Mouse (Mus musculus) CD8-positive naive resting alpha-beta T cell, adult 2 months (primary cell): ENCODE data around the gene Krt86.
A peak's percentile ranks its signal among the peaks of the same experiment; 100 is the strongest.

Source experiments
- DNase-seq, 2 experiments: peaks; one replicate each; pipeline ENCODE4 v3.0.0; 2022; ENCODE audit warnings: low read depth in 2 of 2, low spot score in 2 of 2

Krt86 gene

DNA sequence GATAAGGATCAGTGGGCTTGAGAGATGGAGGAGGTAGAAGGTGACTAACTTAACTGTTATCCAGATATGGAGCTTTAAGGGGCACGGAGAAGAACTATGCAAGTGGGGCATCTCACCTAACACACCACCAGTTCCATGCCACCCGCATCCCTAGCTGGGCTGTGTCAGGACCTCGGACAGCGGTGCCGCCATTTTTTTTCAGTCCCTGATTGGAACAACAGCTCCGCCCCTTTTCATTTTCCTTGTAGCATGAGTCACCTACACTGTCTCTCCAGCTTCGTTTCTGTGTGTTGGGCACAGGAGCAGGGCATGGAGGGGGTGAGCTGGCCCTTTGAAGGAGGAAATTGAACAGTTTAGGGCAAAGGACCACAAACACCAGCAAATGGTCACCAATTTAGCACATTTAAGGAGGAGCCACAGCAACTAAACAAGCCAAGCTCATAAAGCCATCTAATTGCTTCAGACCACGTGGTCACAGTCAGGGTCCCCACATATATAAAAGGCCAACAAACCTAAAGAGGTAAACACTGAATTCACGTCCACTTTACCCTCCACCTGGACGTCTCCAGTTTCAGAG is at the start of gene Krt86:
Gene Krt86, plus strand, starts transcription at position 527 of the 577 bp plus-strand sequence.
- no peak for DNase-seq

DNA sequence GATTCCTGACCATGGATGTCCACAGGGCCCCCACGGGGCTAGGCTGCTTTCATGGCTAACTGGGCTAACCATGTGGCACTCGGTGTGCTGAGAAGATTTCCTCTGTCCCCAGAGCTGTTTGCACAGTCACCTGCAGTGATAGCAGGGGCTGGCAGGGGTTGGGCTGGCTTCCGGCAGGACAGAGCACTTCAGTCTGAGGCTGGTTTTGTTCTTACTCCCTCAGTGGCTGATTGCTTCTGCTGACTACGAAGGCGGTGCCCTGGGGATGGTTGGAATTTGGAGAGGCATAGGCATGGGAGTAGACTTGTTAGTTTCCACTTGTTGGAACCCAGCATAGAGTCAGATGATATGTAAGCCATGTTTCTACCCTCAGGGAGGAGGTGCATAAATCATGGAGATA is 48.4 kb upstream of the Krt86 start:
- no peak for DNase-seq

DNA sequence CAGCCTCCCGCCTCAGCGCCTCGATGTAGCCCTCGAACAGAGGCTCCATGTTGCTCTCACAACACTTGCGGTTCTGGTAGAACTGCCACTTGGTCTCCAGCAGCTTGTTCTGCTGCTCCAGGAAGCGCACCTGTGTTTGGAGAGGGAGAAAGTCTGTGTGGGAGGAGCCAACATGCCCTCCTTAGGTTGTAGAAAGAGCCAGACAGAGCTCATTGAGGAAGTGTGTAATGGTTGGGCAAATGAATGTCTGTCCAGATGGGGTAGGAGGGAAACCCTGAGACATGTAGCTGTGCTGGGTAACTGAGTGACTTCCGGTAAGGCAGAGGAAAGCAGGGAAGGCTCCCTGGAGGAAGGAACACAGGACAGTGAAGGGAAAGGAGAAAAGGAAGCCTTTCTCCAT is 36.7 kb upstream of the Krt86 start:
- DNase-seq: no peak

DNA sequence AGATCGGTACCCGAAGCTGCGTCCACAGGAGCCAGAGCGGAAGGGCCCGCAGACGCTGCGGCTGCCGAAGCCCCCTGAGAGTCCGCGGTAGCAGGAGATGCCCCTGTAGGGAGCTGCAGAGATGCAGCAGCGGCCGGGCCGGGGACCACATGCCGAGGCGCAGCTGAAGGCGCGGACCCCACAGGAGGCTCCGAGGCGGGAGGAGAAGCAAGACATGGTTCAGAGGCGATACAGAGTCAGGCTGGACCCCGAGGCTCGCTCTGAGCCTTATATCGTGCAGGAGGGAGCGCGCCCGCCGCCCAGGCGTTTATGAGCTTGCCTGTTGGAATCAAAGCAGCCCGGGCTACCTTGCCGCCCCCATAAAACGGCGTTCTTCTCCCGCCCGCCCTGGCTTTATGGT is 34.7 kb upstream of the Krt86 start, which contains the start of gene Krt87:
Gene Krt87, minus strand, starts transcription at position 250 of the 400 bp plus-strand sequence.
- DNase-seq: no peak

DNA sequence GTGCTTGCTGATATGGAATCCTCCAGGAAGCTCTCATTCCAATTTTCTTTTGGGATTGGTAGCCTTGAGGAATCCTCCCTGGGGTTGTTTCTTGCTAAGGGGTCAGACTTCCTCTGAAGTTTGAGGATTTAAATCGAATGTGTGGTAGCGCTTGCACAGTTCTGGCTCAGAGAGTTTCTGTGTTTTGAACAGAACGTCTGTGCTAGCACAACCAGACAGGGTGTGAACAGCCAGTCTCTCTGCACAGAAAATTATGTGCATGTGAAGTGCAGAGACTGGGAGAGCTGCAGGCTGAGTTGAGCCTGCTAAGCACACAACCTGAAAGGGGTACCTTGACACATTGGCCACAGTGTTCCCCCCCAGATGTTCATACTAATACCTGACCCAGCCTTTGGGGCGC is 32.4 kb upstream of the Krt86 start:
- no peak for DNase-seq

DNA sequence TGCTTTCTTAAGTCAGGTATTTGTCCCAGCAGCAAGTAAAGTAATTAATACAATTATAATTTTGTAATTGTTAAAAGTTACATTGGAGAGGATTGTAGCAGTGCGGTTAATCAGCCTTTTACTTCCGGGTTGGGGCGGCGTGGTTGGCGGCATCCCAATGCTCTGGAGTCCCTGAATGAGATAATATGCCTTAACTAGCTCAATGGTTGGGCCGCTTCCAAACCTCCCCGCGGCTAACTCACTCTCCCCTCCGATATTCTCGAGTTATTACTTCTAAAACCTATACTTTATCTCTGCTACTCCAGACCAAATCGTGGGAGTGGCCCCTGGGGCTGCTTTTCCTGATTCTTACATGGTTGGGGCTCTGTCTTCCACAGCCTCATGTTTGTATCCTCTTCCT is 26.7 kb upstream of the Krt86 start:
- no peak for DNase-seq

DNA sequence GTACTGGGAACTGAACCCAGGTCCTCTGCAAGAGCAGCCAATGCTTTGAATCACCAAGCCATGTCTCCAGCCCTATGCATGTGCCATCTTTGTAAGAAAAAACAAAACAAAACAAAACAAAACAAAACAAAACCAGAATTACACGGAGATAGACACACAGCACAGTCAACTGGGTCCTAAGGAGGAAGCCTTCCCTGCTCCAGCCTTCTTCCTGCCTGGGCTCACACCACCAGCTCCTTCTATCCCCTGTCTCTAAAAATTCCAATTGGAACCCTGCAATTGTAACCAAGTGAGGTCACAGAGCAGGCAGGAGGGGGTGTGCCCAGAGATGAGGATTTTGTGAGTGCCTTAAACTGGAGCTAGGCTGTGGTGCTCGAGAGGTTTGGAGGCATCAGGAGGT is 25.8 kb upstream of the Krt86 start, which contains the start of gene Krt88:
Gene Krt88, plus strand, starts transcription at position 301 of the 400 bp plus-strand sequence.
- no peak for DNase-seq

DNA sequence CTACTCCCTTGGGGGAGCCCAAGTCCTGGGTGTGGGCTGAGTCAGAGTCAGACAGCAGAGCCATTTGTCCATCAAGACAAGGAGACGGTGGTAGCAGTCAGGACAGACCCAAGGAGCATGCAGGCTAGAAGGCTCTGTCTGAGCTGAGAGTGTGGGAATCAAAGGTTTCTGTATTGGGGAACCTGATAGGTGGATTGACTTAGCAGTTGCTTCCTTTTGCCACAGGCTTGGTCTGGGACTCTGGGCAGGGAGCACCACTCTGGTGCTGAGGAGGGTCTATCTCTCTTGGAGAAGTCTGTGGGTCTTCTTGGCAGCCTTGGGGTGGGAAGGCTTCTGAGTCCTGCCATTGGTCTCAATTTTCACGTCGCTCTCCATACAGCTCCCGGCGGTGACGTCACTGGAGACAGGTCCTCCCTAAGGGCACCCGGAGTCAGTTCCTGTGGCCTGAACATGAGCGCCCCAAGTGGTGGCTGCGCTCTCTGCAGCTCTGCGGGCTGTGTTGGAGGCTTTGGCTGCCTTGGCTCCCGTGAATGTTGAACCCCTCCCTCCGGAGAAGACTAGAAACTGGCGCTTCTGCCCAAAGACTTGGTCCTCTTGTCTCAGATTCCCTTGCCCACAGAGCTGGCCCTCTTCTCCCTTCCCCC is 20.1 kb upstream of the Krt86 start:
- DNase-seq: peak in 1 of 2 experiments; percentile 5

DNA sequence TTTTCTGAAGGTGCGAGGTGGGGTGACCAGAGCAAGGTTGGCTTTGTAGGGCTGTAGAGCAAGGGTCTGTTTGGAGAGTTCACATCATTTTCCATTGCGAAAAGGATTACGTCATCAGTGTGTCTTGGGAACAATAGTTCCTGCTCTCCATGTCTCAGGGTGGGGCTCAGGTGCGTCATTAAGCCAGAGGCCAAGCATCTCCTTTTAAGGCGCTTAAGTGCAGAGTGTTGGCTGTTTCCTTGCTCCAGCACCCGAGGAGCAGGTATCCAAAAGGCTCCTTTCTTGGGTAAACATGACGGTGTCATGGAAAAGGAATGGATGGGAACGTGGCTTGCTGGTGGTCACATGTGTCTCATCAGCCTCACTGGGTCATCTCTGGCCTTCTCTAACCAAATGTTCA is 18.5 kb upstream of the Krt86 start:
- DNase-seq: no peak

DNA sequence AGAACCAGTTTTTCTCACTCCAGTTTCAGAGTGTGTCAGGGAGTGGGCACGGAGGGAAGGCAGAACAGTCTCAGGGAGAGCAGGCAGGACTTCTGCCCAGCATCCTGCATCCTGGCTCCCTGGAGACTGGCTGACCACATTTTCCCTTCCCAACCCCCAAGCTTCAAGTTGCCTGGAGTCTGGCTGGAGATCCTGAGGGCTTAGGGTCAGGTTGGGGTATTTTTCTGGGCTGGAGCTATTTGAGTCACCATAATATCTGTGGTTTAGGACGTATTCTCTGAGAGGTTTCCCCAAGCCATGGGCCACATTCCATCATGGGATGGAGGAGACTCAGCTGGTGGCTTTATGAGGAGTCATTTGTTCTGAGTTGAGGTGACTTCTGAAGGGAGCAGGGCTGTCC is 18.0 kb upstream of the Krt86 start:
- no peak for DNase-seq

DNA sequence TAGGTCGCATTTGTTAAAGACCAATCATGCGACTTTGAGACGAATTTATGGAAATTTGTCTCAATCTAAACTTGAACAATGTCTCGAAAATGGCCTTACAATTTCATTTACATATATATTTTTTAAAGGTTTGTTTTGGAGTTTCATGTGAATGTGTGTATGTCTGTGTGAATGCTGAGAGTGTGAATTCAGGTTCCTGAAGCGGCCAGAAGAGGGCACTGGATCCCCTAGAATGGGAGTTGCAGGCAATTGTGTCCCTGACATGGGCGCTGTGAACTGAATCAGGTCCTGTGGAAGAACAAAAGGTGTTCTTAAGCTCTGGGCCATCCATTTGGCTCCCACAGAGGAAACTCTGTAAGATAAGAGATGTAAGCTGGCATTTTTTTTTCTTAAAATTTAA is 17.4 kb upstream of the Krt86 start:
- no peak for DNase-seq

DNA sequence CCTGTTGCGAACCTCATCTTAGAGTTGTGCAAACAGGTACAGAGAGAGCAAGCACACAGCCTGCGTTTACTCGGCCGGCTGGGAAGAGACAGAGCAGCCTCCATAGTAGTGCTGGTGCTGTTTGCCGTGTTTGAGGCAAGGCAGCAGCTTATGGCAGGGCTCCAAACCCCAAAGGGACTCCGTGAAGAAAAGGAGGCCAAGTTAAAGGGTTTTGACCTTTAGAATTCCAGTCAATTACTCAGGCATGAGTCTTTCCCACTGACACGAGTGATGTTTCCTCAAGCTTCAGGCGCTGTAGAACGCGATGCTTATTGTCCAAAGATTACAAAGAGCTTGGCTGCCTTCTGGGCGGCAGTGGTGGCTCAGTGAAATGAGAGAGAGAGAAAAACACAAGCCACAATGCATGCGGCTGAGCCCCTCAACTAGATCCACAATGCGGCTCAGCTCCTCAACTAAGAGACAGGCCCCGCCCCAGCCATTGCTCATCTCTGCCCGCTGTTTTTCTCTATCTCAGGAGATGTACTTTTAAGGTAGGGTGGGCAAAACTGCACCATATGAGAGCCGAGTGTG is 14.8 kb upstream of the Krt86 start:
- DNase-seq: no peak

DNA sequence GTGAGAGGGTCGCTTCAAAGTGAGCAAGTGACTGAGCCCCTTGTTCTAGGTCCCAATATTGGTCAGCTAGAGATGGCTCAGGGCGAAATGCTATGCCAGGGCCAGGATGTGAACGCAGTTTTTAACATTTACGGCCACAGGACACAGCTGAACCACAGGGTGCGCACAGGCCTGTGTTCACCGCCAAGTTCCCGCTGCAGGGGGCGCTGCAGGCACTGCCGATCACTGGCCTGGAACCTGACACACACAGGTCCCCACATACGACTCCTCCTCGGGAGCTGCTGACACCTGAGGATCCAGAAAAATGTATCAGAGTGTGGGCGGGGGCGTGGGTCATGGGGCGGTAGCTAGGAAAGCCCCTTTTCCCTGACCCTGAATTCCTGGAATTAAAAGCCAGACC is 14.0 kb upstream of the Krt86 start:
- no peak for DNase-seq

DNA sequence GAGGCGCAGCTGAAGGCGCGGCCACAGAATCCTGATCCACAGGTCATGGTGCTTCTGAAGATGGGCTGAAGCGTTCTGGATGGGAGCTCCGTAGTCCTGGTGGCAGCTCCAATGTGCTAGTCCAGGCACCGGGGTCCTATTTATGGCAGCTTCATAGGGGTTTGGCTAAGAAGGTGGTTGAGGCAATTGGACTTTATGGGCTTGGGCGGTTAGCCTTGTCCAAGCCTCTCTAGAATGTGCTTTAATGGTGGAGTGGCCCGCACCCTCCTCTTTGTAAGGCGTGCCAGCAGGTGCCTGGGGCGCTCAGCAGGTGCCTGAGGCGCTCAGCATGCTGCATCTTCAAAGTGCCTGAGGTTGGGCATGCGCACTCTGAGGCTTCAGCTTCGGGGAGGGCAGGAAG is 9.6 kb upstream of the Krt86 start, which contains the start of gene Krt81:
Gene Krt81, minus strand, starts transcription at position 101 of the 400 bp plus-strand sequence.
- no peak for DNase-seq

DNA sequence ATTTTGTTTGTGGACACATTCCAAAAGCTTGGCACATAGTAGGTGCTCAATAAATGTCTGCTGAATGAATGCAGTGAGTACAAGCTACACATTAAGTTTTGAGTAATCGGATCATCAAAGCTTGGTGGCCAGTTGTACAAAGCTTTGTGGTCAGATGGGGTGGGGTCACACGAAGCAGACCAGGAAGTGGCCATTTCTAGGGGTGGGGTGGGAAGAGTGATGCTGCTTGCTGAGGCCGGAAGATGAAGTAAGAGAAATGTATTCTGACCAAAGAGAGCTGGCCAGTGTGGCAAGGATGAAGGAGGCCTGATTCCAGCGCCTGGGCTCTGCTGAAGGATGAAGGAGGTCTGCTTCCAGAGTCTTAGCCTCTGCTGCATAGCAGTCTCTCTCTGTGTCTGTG is 4.2 kb upstream of the Krt86 start:
- no peak for DNase-seq

DNA sequence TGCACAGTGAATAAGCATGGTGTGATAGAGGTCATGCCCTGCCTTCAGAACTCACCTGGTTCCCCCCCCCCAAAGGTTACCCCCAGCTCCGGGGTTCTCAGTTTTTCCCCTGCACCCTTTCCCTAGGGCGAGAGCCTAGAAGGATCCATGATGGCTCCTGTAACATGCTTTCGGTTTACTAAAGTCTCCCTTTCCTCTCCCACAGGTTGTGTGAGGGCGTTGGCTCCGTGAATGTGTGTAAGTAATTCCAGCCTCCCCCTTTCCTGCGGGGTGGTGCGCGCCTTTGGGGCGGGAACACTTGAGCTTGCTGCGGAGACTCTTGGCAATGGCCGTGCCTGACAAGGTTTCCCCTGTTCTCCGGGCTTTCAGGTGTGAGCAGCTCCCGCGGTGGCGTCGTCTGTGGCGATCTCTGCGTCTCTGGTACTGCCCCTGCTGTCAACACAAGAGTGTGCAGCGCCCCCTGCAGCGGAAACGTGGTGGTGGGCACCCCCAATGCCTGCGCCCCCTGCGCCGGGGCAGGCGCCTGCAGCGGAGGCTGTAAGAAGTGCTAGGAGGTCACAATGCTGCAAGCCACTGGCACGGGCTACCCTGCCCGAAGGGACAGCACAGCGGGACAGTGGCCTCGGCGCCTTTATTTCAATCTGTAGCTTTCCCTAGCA is 5.9 kb downstream of the Krt86 start:
- peak; percentile 40 to 49 for DNase-seq

DNA sequence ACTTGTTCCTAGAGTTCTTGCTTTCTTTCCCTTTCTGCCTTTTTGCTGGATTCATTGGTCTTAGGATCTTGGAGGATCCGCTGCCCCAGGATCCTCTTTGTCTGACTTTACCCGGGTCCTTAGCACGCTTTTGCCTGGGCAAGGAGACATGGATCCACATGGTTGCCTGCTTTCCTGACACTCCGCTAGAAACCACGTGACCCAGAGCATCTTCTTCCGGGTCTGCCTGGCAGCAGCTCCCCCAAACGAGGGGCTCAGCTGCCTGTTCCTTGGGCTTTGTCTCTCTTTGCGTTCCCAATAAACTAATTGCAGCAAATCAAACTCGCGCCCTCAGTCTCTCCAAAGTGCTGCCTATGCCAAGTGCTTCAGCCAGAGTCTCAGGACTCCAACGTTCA is 6.4 kb downstream of the Krt86 start:
- no peak for DNase-seq

DNA sequence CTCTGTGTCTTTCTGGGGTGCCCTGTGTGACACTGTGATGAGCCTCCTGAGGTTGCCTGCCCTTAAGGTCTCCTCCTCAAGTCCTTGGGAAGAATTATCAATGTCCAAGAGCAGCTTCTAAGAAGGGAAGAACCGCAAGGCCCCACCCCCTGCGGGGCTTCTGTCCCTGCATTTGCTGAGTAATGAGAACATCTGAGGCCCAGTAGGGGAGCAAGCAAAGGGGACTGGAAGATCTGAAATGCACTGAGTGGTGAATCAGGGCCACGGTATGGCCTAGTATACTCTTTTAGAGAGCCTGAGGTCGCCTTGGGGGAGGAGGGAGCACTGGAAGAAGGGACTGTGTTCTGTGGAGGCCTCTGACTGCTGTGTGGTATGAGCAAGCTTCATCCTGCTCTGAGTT is 8.8 kb downstream of the Krt86 start:
- DNase-seq: no peak

DNA sequence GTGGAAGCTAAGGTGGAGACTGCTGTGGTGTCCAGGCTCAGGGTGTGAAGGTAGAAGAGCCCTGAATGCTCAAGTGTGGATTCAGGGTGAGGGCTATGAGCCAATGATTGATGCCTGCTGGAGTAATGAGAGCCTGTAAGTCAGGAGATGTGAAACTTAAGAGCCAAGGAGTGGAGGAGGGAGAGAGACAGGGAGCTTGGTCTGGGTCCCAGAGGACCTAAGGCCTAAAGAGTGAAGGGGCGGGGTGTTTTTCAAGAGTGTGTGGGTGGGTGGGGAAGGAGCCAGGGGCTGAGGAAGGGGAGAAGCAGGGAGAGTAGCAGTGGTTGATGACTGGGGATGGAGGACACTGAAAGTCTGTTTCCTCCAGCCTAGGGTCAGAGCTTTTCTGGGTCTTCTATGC is 10.4 kb downstream of the Krt86 start:
- no peak for DNase-seq

DNA sequence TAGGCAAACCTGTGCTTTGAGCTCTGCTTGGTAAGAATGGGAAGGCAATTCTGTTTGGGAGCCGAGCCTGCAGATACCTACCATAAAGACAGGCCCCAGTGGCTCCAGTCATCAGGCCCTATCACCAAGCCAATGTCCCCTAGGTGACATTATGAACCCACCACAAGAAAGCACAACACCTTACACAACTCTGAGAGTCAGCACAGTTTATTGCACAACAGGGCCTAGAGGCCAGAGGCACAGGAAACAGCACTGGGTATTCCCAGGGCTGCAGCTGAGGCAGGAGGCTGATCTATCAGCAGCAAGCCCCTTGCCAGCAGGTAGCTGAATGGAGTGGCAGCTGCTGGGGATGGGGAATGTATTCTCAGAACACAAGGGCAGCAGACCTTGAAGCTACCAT is 11.7 kb downstream of the Krt86 start:
- DNase-seq: no peak

DNA sequence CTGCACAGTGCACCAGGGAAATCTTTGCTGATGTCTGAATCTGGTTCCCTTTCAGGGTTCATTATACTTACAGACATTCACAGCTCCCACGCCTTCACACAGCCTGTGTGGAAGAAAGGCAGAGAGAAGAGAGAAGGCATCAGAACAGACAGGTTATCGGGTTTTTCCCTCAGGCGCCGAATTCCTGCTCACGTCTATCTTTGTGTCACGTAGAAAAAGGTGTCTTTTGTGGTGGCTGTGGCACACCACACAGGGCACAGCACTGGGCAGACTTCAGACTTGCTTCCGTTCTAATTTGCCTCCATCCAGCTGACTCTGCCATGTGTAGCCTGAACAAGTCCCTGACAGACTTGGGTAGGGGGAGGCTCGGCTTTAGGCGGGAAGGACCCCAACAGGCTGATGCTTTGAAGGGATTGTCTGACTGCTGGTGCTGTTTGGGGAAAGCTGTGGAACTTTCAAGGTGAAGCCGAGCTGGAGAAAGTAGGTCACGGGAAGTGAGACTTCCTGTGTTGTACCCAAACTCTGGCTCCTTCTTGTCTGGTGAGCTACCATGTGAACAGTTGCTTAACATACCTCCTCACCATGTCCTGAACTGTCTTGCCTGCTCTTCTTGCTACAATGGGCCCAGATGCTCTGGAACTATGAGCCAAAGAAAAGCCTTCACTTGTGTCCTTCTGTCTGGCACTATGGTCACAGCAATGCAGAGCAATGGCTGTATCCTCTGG is 12.8 kb downstream of the Krt86 start:
- DNase-seq: no peak

DNA sequence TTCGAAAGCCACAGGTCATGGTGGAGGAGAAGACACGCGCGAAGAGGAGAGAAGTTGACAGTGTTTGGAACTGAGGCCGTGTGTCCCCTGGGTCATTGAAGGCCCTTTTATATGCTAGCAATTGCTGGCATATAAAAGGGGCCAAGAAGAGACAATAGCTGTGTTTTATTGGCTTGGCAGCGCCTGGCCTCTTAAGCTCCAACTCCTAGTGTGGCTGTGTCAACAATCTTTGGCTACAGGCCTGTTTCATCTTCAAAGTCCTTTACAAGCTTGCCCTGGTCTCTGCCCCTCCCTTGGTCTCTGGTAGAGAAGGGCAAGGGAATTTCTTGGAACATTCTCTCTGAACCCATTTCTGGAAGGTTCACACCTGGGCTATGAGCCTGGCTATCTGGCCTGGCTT is 18.2 kb downstream of the Krt86 start, which contains the start of gene Krt83:
Gene Krt83, minus strand, starts transcription at position 82 of the 400 bp plus-strand sequence.
- no peak for DNase-seq
